Mouse (Mus musculus): Measurements from ENCODE around the gene Zfp784.
A peak's percentile ranks its signal among the peaks of the same experiment; 100 is the strongest.

GRCm38 (mm10) chr7:5061774-5062359 lies 23.6 kb upstream of the Zfp784 start, which contains the start of gene U2af2:
- no peak for TF ChIP-seq CTCF (IDR thresholded peaks at IDR 0.05; ENCODE audit: control insufficient read depth, insufficient read depth, low read length)
- TF ChIP-seq POLR2A (IDR thresholded peaks at IDR 0.05; ENCODE audit: borderline replicate concordance, control insufficient read depth, low read depth, low read length), result peak; percentile 72; the same call in 1 of the 2 replicates
